Mouse (Mus musculus): ENCODE data around the gene Tmem95.

The Tmem95 gene

GRCm38 (mm10) chr11:69838714-69839104 is 39.1 kb downstream of the Tmem95 start:
- DNase-seq, result no peak

GRCm38 (mm10) chr11:69837952-69838713 is 39.7 kb downstream of the Tmem95 start, which contains the start of gene Tmem256:
TSS of gene Tmem256 (plus strand) at chr11:69838514.
- DNase-seq, result peak; percentile 94

GRCm38 (mm10) chr11:69837604-69837951 is 40.2 kb downstream of the Tmem95 start, which contains the start of gene Nlgn2:
TSS of gene Nlgn2 (minus strand) at chr11:69837784.
- DNase-seq, result peak; percentile 82

- peak; percentile 47 for DNase-seq
These were observed 40.9 kb downstream of the Tmem95 start for GRCm38 (mm10) chr11:69836703-69837576.

GRCm38 (mm10) chr11:69835966-69836335 is 41.9 kb downstream of the Tmem95 start:
- DNase-seq, result no peak

GRCm38 (mm10) chr11:69835326-69835965 is 42.4 kb downstream of the Tmem95 start:
- no peak for DNase-seq

GRCm38 (mm10) chr11:69834001-69834549 is 43.7 kb downstream of the Tmem95 start:
- DNase-seq, result peak; percentile 38

GRCm38 (mm10) chr11:69833554-69833953 is 44.3 kb downstream of the Tmem95 start:
- no peak for DNase-seq

GRCm38 (mm10) chr11:69828832-69829231 is 49.0 kb downstream of the Tmem95 start:
- DNase-seq, result no peak
